Mouse (Mus musculus) kidney, adult 11 months (tissue): ENCODE data around the gene Nuf2.

ENCODE experiments used
- DNase-seq: peaks from one replicate; pipeline ENCODE4 v3.0.0; 2022

Nuf2 gene

GRCm38 (mm10) chr1:169462386-169463115 lies 68.7 kb downstream of the Nuf2 start:
- no peak for DNase-seq

DNA sequence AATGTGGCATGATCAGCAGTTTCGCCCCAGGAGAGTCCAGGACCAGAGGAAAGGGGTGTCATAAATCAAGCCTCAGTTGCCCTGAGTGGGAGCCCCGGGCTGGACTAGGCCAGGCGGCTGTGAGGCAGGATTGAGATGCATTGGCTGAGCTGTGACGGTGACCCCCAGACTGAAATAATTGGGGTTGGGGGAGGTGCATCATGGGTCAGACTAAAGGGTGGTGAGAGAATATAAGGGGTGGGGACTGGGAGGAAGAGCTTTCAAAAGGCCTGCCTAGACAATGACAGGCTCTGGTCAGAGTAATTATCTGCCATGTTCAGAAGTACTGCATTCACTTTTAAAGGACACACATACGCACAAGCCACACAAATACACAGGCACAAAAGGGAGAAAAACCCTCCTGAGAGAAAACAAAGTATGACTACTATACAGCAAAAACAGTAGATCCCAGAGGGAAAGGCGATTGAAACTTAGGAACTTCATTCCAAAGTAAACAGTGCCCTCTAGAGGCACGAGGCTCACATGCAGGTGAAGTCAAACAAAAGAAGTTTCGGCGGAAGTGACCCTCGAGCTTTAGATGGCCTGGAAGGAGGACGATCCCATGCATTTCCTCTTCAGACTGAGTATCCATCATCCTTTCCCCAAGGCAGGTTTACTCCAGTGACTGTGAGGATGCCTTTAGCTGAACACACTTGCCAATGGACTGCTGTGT lies 72.0 kb downstream of the Nuf2 start:
- peak; percentile 19 for DNase-seq
